Mouse (Mus musculus): ENCODE measurements around the gene Vps9d1.
"Not testable (repeated sequence)": the region's sequence is repeated elsewhere in the genome, so short reads cannot be mapped to it uniquely, and the experiment has no call there.

Vps9d1 gene

DNA sequence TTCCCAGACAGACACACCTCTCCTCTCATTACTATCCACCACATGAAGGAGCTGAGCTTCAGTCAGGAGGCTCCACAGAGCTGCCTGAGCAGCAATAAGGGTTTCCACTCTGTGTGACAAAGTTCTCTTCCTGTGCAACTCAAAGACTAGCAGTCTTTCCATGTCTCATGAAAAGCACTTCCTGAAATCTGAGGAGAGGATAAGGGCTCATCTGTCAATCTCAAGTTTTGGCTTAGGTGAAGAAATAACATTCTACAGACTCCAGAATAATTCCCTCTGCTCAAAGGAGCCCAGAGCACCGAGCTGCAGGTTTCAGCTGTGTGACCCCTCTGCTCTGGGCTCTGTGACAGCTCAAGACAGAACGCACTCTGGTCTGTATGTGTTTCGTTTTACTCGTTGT, 1.2 kb downstream of the Vps9d1 start:
- no peak for DNase-seq

DNA sequence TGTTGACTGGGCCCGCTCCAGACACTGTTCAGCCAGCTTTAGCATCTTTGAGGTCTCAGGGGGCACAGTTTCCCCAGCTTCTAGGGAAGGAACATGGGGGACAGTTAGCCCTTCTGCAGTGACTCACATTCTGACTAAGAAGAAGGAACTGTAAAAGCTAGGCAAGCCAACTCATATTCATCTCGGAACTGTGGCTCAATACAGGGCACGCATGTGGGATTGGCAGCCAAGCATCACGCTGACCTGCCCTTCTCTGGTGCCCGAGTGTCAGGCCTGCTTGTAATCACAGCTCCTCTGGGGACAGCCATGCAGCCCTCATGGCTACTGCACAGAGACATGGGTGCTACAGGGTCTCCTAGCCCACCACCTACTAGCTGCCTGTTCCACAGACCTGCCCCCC, 3.2 kb downstream of the Vps9d1 start:
- no peak for DNase-seq

DNA sequence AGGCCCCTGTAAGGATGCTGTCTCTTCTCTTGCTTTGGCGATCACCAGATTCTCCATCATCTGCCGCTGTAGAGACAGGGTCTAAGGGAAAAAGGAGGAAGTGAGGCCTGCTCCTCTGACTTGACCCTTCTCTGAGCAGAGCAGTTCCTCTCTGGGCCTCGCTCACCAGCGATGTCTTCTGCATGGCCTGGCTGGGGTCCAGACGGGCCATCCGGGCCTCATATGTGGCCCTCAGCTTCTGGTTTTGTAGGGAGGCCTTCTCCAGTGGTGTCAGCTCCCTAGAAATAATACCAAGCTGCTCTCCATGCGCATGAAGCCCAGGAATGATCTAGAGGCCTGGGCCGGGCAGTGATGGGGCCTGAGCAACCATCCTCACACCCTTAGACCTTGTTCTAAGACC, 5.6 kb downstream of the Vps9d1 start:
- no peak for DNase-seq

DNA sequence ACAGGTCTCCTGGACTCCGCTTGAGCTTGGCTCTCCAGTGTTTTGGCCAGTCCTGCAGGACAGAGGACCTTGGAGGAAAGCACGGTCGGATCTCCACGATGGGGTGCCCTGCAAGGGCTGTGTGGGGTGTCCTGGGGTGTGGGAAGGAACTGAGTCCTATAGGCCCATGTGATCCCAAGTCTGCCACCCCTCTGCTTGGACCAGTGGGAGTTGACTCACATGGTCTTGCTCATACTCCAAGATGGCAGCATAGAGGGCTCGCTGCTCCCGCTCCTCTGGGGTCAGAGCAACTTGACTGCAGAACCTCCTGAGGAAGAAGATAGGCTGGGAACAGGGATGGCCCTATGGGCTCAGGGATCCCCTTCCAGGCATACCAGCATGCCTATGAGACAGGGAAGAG, 6.4 kb downstream of the Vps9d1 start:
- no peak for DNase-seq

DNA sequence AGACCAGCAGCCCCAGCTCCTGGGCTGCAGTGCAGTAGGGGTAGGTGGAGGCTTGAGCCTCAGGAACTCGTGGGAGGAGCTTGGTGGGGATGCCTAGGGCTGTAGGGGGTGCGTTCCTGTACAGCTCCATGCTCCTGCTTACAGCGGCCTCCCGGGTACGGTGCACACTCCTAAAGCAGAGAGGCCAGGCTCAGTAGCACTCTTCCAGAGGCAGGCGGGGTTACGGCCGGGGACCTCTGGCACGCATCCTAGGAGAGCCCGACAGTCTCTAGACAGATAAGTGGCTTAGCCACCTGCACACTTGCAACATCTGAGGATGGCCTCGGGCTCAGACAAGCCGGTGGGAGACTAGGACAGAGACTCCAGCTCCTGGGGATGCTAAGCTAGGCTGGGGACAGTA, 8.6 kb downstream of the Vps9d1 start:
- no peak for DNase-seq

DNA sequence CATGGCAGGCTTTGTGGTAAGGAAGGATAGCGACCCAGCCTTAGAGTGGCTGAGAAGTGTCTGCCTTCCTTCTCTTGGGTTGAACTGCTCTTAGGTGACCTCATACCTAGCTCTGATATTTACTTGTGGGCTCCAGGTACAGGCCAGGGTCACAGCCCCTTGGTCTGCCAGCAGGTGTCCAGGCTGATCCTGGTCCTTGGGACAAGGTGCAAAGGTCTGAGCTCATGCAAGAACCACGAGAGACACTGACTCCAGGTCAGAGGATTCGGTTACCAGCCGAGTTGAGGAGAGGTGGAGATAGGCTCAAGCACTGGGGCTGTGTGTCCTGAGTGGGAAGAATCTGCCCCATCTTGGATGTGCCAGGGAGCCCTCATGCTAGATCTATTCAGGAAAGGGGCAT, 9.8 kb downstream of the Vps9d1 start:
- no peak for DNase-seq

DNA sequence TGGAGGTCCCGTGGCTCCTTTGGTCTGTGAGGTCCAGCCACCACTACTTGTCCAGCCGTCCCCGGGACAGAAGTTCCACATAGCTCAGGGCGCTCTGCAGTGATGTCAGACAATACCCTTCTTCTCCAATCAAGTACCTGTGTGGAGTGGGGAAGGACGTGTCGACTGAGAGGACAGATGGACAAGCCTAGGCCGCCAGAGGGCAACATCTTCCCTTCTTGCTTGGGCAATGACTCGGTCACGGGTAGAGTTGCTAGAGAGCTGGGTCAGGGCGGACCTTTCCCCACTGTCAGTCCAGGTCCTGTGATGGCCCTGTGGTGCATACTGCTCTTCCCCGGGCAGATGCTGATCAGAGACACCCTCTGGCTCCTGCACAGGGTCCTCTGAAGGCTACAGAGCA, 11.1 kb downstream of the Vps9d1 start:
- DNase-seq, result no peak

DNA sequence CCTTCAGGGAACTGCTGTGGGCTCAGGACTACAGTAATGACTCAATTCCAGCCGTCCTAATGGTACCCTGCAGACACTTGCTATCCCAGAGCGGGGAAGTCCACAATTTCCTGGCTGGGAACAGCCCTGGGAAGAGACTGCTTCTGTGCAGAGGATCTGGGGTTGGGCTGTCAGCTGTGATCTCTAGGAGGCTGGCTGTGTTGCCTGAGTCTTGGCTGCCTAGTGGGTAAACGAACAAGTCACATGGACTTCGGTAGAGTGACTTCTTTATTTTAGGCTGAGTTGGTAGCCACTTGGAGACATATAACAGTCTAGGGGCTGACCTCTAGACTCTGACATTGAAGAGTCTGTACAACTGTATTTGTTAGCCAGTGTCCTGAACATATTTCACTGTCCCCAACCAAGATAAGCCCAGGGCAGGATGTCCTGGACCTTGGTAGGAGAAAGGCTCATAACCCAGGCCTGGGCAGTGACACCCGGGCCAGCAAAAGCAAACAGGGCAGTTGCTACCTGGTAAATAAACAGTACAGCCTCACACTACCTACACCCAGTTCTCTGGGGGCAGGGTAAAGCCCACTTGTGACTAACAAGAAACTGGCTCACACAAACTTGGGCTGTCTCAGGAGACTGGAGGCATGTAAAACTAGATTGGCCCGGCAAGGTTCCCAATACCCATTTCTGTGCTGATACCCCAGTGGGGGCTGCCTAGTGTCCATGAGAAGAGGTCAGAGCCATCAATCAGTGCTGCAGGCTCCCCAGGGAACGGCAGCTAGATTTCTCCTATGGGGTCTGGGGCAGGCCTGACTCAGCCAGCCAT, 11.8 kb downstream of the Vps9d1 start:
- no peak for DNase-seq

DNA sequence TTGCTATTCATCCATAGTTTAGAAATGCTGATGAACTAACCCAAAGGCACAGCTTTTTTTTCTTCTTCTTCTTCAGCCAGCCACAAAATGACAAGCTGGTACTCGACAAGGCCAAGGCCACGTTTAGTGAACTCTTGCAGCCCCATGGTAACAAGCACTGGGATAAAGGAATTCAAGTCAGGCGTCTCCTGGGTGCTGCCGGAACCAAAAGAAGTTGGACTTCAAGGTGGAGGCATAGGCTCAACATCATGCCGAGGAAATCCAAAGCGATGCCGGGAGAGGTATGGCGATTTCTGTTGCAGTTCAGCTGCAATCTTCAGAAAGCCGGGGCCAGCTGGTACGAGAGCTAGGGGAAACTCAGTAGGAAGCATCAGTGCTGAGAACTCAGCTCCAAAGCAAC, 14.8 kb downstream of the Vps9d1 start:
- DNase-seq, result no peak

DNA sequence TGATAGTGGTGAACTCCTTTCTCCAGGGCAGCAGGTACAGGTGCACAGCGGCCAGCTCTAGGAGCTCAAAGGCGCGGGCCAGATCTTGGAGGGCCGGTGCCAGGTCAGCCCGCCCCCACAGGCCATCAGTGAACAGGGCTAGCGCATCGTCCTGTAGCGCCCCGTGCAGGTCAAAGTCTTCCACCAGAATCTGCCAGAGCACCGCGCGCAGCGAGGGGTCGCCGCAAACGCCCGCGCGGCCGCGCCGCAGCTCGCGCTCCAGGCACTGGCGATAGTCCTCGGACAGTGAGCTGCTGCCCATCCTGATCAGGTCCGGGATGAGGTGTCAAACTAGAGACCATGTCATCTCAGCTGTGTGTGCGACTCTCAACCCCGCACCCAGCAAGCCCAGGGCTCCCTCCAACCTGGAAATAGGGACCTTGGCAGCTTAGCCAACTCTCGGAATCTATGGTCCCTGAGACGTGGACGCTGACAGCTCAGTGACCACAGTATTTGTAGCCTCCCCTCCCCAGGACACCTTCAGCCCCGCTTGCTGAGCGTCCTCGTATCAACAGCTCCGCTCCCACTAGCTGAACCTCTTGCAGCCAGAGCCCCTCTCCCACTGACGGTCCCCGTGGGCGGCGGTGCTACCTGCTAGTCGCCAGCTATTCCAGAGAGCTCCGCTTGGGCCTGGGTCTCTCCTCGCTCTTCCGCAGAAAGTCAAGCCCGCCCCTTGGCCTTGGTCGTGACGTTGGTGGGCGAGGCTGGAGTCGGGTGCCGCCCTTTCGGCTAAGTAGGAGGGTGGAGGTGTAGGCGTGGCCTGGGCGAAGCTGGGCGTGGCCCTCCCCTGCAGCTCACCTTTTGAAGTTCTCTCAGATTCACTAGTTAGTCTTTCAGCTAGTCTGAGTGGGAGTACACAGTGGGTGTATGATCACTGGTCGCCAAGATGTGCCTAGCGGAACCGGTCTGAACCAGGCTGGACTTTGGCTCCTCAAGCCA, 18.3 kb downstream of the Vps9d1 start, which contains the start of gene Spata2l:
Gene Spata2l (minus strand): TSS at position 714 of the 978 bp plus-strand sequence.
- peak; percentile 99 for DNase-seq

DNA sequence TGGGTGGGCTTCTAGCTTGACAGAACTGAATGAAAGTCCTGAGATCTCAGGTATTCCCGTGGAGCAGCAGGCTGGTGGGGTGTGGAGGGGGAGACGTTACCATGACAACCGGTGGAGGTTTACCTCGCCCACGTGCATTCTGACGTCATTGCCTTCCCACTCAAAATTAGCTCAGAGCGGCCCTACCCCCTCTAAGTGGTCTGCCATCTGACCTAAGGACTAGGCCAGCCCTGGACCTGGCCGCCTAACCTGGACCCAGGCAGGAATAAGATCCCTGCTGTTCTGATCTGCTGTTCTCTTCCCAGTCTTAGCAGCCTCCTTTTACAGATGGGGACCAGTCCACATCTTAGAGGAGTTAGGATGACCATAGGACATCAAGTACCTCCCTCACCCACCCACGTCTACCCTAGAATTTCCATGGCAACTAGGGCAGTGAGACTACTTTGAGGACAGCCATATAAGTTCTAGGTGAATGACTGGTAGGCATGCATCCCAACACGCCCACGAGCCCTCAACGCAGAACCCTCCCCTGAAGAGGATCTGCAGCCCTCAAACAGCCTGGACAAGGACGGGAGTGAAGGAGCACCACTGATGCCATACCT, 19.1 kb downstream of the Vps9d1 start:
- DNase-seq, result peak; percentile 33

DNA sequence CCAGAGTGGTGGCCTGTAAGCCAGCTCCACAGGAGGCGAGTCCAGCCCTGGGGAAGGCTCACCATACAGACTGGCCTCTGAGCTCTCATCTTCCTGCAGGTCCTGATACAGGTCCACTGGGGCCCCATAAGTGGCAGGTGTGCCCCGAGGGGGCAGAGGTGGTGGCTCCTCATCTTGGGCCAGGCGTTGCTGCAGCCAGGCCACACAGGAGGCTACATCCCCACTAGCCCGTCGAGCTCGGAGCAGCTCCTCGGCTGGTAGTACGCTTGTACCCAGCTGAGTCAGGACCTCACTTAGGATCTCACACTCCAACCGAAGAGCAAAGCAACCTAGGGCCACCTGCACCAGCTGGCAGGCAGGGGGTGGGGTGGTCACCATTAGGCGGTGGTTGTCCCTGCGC, 20.4 kb downstream of the Vps9d1 start:
- DNase-seq, result no peak

DNA sequence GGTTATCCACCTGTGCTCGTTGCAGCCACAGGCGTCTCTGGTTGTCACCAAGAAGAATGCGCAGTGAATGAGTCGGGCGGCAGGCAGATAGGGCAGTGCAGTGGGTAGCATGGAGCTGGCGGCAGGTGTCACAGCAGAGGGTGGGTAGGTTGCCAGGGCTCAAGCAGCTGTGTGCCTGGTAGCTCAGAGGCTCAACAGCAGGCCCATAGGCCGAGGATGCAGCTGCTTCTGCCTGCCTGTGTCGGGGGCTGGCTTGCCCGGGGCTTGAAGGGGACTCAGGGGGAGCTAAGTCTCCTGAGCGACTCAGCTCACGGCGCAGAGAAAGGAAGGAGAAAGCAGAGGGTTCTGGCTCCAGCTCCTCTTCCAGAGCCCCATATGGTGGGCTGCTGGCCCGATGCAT, 20.8 kb downstream of the Vps9d1 start:
- DNase-seq, result no peak

DNA sequence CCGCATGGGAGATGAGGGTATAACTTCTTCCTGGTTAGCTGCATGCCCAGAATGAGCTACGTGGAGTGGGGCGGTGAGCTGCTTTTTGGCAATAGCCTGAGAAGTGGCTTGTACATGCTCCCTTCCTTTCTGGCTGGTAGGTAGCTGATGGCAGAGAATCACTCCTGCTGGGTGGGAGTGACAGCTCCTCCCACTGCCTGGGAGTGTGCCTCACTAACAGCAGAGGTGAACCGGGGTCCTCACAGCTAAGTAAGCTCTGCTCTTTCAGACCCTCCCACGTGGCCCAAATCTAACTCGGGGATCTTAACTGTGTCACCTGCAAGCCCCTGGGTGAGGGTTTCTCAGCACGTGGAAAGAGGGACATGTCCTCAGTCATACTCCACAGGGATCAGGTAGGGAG, 21.6 kb downstream of the Vps9d1 start:
- no peak for DNase-seq

DNA sequence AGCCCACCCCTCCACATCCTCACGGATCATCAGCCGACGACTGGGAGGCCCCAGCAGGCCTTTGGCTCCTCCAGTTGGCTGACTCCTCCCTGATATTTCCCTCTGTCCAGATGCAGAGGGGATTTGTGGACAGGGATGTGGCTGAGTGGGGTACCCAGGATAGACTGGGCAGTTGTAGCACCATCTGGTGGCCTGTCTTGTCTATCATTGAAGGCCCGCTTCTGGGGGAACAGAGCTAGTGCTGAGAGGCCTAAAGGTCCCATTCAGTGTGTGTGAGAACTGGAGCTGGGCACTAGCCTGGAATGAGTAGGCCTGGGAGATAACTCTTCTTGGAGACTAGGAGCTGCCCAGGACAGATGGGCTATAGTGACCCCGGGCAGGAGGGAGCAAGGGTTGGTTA, 22.4 kb downstream of the Vps9d1 start:
- no peak for DNase-seq

DNA sequence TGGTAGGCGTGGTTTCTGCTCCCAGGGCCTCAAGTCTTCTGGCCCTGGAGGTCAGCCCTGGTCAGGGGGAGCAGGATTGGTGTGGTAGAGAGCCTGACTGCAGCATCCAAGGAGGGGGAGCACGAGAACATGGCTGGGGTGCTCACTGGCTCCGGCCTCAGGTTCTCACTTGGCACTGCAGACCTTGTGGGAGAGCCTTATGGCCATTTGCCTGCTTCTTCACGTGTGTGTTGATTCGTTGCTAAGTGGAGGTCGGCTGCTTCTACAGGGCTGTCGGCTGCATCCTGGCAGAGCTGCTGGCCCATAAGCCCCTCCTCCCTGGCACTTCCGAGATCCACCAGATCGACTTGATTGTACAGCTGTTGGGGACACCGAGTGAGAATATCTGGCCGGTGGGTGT, 23.8 kb downstream of the Vps9d1 start:
- not testable (repeated sequence) for DNase-seq

DNA sequence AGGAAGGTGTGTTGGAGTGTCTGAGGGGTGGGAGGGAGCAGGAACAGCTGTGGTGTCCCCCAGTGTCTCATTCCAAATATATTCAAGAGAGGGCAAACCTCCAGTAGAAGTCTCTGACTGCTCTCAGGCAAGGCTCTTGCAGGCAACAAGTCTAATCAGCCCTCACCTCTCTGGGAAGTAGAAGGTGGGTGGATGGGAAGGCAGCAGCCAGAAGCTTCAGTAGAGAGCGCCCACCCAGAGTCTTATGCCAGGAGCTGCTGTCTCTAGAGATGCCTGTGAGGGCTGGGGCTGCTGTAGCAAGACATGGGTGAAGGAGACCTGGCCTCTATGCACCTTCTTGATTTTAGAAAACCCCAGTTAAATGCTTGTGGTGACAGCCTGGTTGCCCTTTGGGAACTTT, 25.7 kb downstream of the Vps9d1 start:
- DNase-seq, result no peak

DNA sequence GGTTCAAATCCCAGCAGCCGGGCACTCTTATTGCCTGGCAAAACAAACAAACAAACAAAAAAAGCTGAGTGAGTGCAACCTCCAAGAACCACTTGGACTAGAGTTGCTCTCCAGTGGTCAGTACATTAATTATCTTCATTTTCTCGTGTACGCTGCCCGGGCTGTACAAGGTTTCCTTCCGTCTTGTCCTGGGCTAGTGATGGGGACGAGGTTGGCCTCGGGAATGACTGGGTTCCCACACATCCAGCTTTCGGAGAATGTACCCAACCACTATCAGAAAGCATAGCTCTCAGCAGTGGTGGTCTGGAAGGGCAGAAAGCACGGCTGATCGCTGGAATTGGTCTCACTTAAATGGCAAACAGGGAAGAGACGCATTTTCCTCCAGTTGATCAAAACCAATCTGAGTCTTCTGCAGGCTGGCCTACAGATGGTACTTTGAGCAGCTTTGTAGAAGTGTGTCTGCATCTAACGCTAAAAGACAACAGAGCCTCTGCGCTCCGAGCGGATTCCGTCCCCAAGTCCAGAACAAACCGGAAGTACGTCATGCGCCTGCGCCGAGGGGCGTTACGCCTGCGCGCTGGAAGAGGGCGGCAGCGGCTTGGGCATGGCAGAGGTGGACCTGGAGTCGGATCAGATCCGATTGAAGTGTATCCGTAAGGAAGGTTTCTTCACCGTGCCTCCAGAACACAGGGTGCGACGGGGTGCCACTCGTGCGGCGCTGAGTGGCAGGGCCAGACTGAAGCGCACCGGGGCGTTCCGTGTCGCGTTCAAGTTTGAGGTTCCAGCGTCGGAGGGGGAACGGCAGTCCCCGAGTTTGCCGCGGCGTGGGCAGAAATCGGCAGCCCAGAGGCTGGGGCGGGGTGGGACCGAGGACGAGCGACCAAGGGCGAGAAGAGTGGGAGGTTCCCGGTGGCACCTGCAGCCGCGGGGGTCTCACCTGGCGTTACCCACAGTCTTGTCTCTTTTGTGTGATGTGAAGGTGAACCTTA, 29.6 kb downstream of the Vps9d1 start, which contains the start of gene Cdk10:
Gene Cdk10 (plus strand): TSS at position 565 of the 989 bp plus-strand sequence.
- peak; percentile 94 for DNase-seq

DNA sequence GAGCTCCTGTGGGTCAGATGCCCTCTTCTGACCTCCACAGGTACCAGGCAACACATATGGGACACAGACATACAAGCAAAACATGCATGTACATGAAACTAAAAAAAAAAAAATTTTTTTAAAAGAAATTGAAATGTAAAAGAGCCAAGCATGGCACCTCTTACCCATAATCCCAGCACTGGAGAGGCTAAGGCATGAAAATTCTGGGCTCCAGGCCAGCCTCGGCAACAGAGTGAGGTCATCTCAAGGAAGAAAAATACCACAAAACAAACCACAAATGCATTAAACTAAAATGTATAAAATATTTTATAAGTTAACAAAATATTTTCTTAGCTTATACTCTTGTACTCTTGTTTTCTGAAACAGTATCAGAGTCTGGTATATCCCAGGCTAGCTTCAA, 33.2 kb downstream of the Vps9d1 start:
- no peak for DNase-seq

DNA sequence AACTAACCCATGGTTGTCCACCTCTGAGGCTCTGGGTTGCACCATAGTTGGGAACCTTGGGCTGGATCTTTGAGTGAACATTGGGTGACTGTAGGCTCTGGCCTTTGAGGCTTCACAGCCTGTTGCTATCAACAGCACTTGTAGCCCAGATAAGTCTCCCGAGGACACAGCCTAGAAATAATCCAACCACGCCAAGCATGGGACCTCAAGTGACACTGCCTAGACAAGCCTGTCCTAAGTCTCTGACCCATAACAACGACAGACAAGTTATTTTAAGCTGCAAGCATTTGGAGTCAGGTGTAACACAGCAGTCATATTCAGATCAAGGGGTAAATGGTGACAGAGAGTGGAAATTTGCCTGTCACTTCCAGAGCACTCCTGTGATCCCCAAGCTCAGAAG, 38.7 kb downstream of the Vps9d1 start:
- DNase-seq, result no peak

DNA sequence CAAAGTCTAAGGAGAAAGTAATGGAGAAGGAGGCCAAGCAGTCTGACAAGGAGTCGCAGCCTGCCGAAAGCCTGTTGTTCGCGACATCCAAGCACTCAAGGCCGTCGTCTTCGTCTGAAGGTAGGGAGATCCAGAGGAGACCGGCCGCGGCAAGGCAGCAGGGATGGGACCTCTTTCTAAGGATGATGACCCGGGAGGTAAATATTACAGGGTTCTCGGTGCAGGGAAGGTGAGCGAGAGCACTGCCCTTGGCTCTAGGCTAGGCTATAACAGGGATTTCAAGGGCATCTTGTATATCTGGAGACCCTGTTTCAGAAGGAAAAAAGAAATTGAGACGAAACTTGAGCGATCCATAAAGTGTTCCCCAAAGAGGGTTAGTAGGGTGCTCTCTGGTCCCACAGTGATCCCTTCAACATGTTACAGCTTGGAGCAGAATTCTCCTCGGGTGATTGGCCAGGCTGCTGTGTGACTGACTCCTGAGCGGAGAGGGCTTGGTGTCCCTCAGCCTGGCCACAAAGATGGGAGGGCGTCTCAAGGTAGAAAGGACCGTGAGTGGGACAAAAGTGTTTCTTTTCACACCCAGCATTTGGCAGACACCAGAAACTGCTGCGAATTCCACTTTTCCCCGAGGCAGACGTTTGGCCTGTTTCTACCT, 40.9 kb downstream of the Vps9d1 start:
- DNase-seq, result no peak
